Mouse (Mus musculus) c-Kit-positive CD71-positive TER-119-positive erythroid progenitor cells, embryonic 14.5 days (primary cell): ENCODE measurements at regions not wholly inside any gene's neighbourhood (a gene's known extent, or its start where the extent isn't known, plus 50 kb on each side); places are given as distances from the start of the nearest gene placed in this dataset.
A peak's percentile ranks its signal among the peaks of the same experiment; 100 is the strongest.
"Not testable (repeated sequence)": the region's sequence is repeated elsewhere in the genome, so short reads cannot be mapped to it uniquely, and the experiment has no call there.

Experiments
- DNase-seq: peaks from one replicate; pipeline ENCODE4 v3.0.0-alpha.2; 2013; ENCODE audit warnings: low spot score

DNA sequence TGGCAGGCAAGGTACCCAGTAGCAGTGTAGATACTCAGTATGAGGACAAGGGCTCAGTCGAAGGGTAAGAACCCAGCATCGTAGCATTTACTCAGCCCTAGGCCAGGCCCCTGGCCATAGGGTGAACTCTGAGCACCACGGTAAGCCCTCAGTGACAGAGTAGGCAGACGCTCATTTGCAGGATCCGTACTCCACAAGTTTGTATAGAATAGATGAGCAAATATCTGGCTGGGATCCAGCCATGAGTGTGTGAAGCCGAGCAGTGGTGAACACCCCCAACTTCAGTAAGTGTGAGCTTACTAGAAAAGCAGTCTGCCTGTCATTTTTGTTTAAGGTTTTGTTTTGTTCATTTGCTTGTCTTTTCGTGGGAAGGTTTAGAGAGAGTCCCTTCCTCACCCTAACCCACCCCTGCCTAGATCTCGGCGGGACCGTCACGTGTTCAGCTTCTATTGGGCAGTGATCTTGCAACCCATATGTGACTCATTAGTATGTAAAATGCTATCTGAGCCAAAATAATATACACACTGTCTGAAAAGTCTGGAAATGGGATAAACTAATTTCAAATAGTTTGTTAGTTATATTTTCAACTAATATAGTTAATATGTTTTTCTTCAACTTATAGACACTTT, 76.3 kb downstream of the Gm5447 start:
- DNase-seq = no peak

DNA sequence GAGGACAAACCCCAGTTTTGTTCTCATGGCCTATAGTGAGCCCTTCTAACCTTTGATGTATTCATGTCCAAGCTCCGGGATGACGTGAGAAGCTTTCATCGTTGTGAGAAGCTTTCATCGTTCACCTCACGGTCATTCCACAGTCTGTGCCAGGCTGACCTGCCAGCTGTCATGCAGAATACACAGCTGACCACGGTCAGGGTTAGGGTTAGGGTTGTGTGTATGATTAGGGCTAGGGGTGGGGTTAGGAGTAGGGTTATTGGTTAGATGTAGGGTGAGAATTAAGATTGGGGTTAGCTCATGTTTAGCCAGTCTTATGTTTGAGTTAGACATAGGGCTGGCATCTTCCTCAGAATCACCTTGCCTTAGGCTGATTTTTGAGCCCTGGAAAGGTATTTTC, 77.6 kb downstream of the Gm5447 start:
- DNase-seq = not testable (repeated sequence)

DNA sequence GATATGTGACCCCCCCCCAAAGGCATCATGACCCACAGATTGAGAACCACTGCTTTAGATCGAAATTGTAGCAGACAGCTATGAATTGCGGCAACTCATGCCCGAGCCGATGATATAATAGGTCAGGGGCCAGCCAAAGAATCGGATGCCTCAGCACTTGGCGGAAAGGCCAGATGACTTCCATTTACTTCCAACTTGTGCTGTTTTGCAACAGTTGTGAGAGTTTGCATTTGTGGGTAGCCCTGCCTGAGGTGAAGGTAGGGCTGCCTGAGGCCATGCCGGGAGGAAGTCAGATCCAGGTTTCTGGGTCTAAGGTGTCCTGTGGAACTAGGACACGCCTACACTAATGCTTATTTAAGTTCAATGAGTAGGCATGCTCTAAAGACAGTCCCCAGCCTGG, 80.4 kb downstream of the Gm5447 start:
- no peak for DNase-seq

DNA sequence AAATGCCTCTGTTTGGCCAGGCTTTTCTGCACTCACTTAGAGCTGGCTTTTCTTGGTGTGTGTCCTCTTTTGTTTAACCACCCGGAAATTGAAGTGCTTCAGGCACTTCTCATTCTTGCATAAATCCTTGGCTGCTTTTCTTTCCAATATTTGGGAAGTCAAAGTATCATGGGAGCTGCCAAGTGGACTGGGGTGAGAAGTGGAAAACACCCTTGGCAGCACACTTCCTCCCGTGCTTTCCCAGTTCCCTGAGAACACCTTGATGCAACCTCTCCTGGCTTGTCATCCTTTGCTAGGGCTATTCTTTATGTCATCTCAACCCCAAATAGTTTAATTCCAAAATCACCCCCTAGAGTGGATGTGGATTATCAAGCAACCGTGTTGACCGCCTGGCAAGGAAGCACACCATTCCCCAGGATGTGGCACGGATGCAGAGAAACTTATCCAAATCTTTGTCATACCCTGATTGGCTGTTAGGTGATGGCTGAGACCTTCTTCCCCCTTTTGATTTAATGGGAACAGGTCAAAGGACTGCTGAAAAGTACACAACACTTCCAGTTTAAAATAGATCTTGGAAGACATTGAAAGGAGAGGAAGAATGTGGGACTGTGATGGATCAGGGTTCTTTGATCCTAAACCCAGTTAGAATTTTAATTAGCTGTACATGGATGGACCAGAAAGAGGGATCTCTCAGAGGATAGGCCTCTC, 81.5 kb downstream of the Gm5447 start:
- DNase-seq = no peak

DNA sequence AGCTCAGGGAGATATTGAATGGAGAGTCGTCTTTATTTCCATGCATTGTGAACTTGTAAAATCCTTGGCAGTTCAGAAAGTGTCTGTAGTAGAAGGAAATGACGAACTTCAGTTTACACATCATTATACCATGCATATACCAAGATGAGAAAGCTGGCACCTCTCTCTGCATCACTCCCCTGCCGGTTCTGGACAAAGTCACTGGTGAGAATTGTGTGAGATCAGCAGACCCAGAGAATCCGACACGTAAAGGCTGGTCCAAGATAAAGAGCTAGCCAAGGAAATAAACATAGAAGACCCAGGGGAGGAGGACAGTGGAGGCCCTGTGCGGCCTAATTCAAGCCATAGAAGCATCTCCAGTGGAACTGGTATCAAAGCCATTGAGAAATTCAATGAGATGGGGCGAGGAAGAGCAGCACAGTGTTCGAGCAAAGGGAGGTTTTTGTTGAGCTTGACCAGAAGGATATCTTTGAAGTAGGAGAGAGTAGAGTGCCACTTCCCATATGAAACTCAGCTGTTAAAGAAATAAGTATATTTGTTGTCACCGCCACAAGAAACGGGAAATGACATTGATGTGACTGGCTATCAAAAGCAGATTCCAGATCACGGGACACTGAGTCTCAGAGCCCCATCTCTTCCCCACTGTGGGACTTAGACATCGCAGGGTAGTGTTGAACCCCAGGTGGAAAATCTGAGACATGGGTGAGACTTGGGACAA, 82.3 kb downstream of the Gm5447 start:
- DNase-seq = no peak

DNA sequence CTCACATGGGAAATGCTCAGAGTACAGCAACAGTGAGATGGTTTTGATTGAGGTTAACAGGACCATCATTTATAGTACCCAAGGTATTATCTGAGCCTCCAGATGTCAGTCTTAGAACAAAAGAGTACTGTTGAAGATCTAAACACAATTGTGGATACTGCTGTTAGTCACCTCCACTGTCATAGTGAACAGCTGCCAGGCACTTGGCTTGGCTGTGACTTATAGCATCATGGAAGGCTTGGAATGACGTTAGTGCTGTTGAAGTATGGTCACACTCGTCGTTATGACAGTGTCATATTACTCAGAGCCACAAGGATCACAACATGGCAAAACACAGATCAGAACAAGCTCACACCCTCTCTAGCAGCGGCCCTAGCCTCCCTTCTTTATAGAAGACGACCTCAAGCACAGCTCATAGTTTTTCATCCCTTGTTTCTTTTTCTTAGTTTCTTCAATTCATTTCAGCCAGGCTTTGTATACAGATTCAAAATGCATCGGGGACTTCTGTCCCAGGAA, 87.0 kb downstream of the Gm5447 start:
- no peak for DNase-seq

DNA sequence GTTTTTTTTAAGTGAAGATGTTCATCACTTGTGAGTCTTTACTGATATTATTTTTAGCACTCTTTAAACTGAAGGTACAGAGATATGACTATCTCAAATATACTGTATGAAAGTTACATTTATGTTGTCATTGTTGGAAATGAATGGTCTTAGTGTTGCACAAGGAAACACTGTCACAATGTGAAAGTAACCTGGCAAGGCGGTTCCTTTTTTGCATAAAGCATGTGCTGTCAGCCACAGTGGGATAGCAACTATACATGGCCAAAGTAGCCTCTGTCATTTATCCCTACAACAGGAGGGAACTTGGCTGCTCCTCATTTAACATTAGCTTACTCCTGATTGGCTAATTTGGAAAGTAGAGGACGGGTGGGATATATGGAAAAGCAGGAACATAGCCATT, 94.3 kb downstream of the Gm5447 start:
- DNase-seq = no peak

DNA sequence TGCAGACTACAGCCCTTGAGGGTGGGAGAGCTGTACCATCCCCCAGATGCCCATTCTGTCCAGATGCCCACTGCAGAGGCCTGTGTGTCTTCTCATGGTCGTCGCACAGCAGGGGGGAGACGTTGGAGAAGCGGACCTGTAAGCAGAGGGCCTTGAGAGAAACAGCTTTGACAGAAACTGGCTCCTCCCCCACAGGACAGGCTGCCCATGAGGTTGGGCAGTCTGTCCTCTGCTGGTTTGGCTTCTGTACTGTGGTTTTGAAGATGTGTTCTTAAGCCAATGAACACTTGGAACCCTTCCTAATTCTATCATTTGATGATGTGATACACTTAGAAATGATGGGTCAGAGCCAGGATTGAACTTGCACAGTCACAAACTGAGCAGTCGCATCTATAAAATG, 102.5 kb downstream of the Gm5447 start:
- no peak for DNase-seq

DNA sequence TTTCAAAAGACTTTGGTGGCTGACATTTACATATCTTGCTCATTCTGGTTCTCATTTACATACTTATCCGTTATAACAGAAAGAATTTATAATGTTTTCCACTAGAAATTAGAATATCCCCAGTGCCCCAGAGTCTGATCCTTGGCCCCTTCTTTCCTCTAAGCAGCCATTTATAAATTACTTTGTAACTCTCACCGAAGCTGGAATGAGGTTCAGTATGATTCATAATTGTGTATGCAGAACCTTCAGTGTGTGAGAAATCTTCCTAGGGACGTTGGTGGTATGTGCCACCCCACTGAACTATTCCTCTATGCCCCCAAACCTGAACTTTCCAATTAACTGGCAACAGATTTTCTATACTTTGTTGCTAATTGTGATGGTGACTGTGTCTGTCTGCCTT, 104.7 kb downstream of the Gm5447 start:
- DNase-seq = no peak

DNA sequence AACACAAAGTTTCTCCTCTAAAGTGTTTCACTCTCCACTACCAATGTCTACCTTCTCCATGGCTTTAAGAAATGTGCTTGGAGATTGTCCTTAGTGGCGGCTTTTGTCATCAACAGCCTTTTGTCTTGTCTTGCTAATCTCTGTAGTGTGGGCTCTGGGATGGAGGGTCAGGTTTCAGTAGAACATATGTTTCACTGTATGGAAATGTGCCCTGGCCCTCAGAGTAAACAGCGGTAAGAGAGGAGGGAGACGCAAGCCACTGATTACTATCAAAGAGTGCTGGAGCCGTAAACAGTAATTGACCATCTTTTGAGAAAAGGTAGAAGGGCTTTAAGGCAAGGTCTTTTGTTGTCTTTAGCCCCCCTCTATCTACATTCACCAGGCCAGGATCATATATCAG, 106.2 kb downstream of the Gm5447 start:
- DNase-seq = no peak

DNA sequence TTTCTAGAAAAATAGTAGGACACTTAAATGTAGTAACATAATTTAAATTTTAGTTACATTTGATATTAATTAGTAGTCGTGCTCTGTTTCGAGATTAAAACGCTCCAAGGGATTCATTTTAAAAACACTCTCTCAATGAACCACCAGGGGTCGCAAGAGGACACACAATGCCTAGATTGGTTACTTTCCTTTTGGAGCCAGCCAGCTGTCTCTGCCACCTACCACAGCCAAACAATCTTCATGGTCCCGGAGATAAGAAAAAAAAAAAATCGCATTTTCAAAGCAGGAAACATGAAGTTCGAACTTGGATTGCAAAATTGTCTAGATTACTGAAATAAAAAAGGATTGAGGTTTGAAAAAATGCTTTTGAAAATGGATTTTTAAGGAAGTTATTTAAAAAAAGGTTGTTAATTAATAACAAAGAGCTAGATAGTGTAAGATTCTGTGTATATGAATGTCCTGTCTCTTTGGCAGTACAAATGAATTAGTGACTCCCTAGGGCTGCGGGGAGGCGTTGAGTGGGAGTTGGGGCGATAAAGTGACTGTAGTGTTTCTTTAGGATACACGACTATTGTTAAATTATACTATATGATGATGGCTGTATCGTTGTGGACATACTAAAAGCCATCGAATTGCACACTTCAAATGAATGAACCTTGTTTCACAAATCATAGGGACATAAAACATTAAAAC, 108.6 kb downstream of the Gm5447 start:
- DNase-seq = peak; percentile 48

DNA sequence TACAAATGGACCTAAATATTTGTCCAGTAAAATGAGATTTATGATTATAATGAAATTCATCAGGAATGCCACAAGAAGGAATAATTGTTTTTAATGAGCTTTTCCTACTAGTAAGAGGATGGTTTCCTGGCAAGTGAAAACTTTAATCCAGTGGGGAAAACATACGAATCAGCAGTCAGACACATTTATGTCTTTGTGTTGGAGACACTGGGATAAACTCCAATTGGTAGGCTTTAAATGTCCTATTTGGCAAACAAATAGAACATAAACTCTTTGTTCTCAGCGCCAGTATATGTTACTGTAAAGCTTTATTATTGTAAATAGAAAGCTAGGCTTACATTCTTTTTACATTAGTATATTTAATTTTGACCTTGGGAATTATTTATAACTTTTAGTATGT, 127.0 kb downstream of the Gm5447 start:
- no peak for DNase-seq

DNA sequence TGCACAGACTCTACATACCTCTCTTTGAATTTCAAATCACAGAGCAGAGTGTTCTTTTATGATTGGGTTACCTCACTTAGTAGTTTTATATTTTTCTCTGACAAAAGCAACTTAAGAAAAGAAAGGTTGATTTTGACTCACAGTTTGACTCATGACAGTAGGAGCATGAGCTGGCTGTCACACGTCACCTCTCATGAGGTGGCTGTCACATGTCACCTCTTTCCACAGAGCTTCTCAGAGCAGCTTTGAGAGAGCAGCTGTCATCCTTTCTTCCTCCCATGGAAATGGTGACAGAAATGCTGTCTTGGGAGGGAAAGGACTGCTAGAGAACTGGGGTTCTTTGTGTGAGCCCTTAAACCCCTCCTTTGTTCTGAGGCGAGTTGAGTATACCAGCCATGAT, 133.4 kb downstream of the Gm5447 start:
- no peak for DNase-seq

DNA sequence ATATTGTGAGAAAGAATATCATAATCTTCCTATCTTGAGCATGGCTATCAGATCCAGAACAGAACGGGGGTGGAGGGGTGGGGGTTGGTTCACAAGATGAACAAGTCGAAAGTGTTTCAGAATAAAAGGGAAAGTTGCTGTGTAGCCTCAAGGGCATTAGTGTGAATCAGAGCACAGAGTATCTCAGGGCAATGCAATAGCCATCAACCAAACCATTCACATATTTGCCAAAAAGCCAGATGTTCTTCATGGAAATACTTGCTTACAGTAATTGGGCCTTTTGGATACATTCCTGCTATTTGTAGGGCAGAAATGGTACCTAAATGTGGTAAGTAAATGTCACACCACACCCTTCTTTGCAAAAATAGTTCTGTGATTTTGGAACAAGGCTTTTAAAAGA, 135.2 kb downstream of the Gm5447 start:
- no peak for DNase-seq

DNA sequence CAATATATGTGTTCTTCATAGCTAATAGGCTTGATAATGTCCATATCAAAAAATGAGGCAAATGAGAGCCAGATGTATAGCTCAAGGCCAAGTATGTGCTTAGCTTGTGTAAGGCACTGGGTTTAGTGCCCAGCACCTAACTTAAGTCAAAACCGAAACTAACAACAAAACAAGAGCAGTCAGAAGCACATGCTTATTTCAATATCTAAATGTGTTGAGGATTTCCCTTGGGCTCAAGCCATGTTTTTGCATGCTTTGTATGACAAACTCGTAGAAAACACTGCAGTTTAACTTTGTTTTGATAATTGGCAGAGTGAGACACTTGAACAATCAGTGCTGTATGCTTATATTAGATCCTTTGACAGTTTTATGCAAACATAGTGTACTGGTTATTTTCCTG, 148.7 kb downstream of the Gm5447 start:
- DNase-seq = no peak

DNA sequence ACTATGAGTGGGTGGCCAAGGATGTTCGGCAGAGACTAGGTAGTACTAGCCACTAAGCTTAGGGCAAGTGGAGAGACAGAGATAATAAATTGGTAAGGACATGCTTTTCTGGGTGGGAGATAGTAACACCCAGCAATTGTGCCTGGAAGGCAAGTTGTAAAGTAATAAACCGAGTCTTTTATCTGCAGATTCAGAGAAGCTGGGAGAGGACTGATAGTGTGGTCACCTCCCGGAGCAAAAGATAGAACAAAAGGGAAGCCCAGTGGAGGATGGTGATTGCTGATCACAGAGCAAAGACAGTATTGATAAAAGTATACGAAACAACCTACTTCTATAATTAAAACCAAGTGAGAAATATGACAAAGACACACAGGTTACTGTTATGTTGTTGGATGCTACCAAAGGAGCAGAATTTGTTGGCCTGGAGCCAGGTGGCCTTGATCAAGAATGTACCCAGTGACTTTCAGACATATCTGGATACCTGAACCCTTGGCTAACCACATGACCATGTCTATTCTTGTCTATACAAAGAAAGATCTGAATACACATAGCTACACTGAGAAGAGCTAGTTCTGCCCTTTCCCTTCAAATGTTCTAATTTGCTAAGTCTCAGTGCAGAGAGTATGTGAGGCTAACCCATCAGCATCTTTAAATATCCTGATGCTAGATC, 150.7 kb downstream of the Gm5447 start:
- DNase-seq = no peak

DNA sequence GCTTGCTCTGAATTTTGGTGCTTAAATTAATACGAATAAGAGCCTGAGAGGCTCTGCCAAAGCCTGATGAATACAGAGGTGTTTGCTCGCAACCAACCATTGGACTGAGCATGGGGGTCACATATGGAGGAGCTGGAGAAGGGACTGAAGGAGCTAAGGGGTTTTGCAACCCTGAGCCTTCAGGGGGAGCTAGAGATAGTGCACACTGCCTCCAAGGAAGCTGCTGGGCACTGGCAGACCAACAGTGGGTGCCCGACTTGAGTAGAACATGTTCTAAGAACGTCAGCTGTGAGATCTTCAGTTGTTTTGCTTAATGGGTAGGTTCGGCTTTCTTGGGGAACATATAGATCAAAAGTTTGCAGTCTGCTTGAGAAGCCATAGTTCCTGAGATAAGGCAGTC, 158.5 kb downstream of the Gm5447 start:
- no peak for DNase-seq

DNA sequence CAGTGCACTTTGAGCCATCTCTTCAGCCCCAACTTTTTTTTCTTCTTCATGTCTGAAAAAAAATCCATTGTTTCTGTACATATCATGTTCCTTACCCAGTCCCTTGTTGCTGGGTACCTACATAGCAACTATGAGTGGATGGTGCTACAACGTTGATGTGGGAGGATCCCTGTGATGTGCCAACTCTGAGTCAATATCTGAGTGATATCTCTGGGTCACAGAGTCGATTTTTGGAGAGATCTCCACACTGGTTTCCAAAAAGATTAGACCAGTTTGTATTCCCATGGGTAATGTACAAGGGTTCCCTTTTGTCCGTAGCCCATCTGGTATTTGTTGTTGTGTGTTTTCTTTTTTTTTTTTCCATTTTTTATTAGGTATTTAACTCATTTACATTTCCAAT, 165.7 kb downstream of the Gm5447 start:
- DNase-seq = no peak

DNA sequence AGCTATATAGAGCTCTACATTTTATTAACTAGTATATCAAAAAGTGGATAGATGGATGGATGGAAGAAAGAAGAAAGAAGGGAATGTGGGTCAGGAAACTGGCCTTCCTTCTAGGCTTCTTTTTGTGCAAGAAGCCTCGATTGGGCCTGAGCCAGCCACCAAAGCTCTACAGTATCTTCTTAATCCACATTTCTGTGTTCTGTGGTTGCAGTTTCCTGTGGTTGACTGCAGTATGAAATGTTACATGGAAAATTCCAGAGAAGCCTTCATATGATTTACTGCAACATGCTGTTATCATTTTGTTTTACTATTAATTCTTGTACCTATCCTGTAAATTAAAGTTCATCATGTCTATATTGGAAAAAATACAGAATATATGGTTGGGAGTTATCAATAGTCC, 173.3 kb downstream of the Gm5447 start:
- DNase-seq = no peak

DNA sequence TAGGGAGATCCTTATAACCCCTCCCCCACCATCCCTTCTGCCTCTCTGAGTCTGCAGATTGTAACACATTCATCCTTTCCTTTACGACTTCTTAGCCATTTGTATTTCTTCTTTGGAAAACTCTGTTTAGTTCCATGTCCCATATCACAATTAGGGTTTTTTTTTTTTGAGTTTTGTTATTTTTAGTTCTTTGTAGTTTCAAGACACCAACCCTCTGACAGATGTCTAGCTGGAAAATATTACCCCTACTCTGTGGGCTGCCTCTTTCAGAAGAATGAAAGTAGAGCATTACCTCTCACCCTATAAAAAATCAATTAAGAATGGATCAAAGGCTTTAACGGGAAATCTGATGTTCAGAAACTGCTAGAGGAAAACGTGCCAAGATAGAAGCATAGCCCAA, 180.1 kb downstream of the Gm5447 start:
- DNase-seq = no peak

DNA sequence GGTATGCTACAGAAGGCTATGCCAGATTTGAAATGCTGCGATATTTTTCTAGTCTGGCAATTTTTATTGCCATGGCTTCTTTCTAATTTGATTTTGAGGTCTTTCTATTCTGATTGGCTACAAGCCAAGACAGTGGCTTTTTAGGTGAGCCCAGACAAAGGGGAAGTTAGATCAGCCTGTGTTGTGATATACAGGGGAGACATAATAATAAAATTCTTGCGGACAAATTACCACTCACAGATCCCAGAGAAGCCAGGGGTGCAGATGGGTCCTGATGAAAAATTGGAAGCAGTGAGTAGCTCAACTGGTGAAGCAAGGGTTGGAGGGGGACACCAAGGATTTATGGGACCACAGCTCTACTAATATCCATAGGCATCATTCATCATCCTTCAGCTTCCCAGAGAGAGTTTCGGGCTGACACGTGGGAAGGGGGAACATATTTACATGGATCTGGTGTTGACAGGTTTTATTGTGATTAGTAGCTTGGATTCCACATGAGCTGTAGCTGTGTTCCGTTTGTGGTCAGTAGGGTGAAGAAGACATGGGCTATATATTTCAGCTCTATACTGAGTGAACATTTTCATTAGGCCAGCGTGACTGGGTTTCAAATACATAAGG, 190.0 kb downstream of the Gm5447 start:
- DNase-seq = no peak

DNA sequence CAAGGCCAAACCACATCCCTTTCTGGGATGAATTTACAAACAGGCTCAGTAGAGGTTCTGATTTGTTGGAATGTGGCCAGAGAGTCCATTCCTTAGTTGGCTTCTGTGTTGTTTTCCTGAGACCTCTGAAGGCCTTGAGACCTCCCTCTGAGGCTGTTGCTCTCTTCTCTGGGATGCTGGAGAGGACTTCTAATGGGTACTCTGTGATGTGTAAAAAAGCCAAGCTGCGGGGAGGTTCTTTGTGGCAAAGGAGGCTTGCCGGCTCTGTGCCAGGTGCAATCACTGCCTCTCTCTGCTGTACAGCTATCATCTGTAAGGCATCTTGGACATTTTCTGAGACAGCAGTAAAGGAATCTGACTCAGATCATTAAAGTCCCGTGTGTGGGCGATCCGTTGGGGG, 192.3 kb downstream of the Gm5447 start:
- no peak for DNase-seq
